Mouse (Mus musculus): Measurements from ENCODE around the gene Spata45. TPM values are rescaled to one million over a fixed set of nuclear protein-coding genes. Genes with fewer than 3 reads are reported as not detected.

Gene Spata45
- total and polyA plus RNA-seq, 2 experiments from 2014 or later: not detected

GRCm38 (mm10) chr1:191000686-191001085 lies 35.8 kb upstream of the Spata45 start:
- H3K27ac ChIP-seq (ENCODE audit: low read depth): no peak overlapping the region
- no peak overlapping the region for H3K4me3 ChIP-seq (ENCODE audit: low read depth, low read length)
- no peaks in the 10 kb centered on the region for H3K27me3 ChIP-seq (ENCODE audit: control insufficient read depth, insufficient read depth, low read length)
- ATAC-seq (ENCODE audit: insufficient read depth, low read depth) (no peak), DNase-seq (ENCODE audit: low spot score) (no peak)
- no peak overlapping the region for H3K9ac ChIP-seq (replicated peaks; ENCODE audit: low read depth, low read length)
- 39% methylated on average over 3 of the region's 3 CpGs for WGBS
- H3K4me2 ChIP-seq (ENCODE audit: low read depth, low read length): no peak overlapping the region
- H3K4me1 ChIP-seq (ENCODE audit: control insufficient read depth, insufficient read depth): peaks cover 1% of the 10 kb centered on the region; the same call in 1 of the 2 replicates
- H3K9me3 ChIP-seq (replicated peaks; ENCODE audit: control insufficient read depth, low read length): peaks cover 8% of the 10 kb centered on the region
- TF ChIP-seq CTCF (IDR thresholded peaks at IDR 0.05; ENCODE audit: low read depth) (no peak), EP300 (IDR thresholded peaks at IDR 0.05; ENCODE audit: low read depth) (no peak)
- H3K36me3 ChIP-seq (replicated peaks; ENCODE audit: control insufficient read depth, insufficient read depth, low read length): peaks cover 12% of the 10 kb centered on the region; the same call in 1 of the 2 replicates

GRCm38 (mm10) chr1:191002201-191002600 lies 34.2 kb upstream of the Spata45 start:
- DNase-seq (ENCODE audit: low spot score): no peak

GRCm38 (mm10) chr1:191008707-191009106 lies 27.7 kb upstream of the Spata45 start:
- peak; percentile 24; the same call in 1 of the 2 replicates for TF ChIP-seq CTCF (IDR thresholded peaks at IDR 0.05; ENCODE audit: low read depth)
- TF ChIP-seq EP300 (IDR thresholded peaks at IDR 0.05; ENCODE audit: low read depth): no peak
- Histone ChIP-seq H3K9ac (replicated peaks; ENCODE audit: low read depth, low read length) (no peak overlapping the region), H3K4me3 (ENCODE audit: low read depth, low read length) (no peak overlapping the region), H3K4me2 (ENCODE audit: low read depth, low read length) (no peak overlapping the region), H3K36me3 (replicated peaks; ENCODE audit: control insufficient read depth, insufficient read depth, low read length) (peaks cover 63% of the 10 kb centered on the region), H3K27me3 (ENCODE audit: control insufficient read depth, insufficient read depth, low read length) (no peaks in the 10 kb centered on the region), H3K4me1 (ENCODE audit: control insufficient read depth, insufficient read depth) (no peaks in the 10 kb centered on the region), H3K9me3 (replicated peaks; ENCODE audit: control insufficient read depth, low read length) (no peaks in the 10 kb centered on the region), H3K27ac (ENCODE audit: low read depth) (no peak overlapping the region)
- ATAC-seq (ENCODE audit: insufficient read depth, low read depth) (no peak), DNase-seq (ENCODE audit: low spot score) (no peak)
- 96% methylated on average over 5 of the region's 5 CpGs for WGBS

More at GRCm38 (mm10) chr1:191002201-191002600, 34.2 kb upstream of the Spata45 start:
- no peaks in the 10 kb centered on the region for H3K4me1 ChIP-seq (ENCODE audit: control insufficient read depth, insufficient read depth)
- H3K36me3 ChIP-seq (replicated peaks; ENCODE audit: control insufficient read depth, insufficient read depth, low read length): peaks cover 16% of the 10 kb centered on the region
- no peaks in the 10 kb centered on the region for H3K27me3 ChIP-seq (ENCODE audit: control insufficient read depth, insufficient read depth, low read length)
- no peak overlapping the region for H3K9ac ChIP-seq (replicated peaks; ENCODE audit: low read depth, low read length)
- ATAC-seq (ENCODE audit: insufficient read depth, low read depth): no peak
- TF ChIP-seq CTCF (IDR thresholded peaks at IDR 0.05; ENCODE audit: low read depth): peak; percentile 45
- no peak for TF ChIP-seq EP300 (IDR thresholded peaks at IDR 0.05; ENCODE audit: low read depth)
- H3K9me3 ChIP-seq (replicated peaks; ENCODE audit: control insufficient read depth, low read length): peaks cover 8% of the 10 kb centered on the region
- 66% methylated on average over 6 of the region's 6 CpGs for WGBS
- H3K4me3 ChIP-seq (ENCODE audit: low read depth, low read length): no peak overlapping the region
- H3K4me2 ChIP-seq (ENCODE audit: low read depth, low read length): no peak overlapping the region
- no peak overlapping the region for H3K27ac ChIP-seq (ENCODE audit: low read depth)

GRCm38 (mm10) chr1:191014271-191014670 lies 22.2 kb upstream of the Spata45 start:
- Histone ChIP-seq H3K9ac (replicated peaks; ENCODE audit: low read depth, low read length) (no peak overlapping the region), H3K4me1 (ENCODE audit: control insufficient read depth, insufficient read depth) (no peaks in the 10 kb centered on the region), H3K9me3 (replicated peaks; ENCODE audit: control insufficient read depth, low read length) (no peaks in the 10 kb centered on the region), H3K4me2 (ENCODE audit: low read depth, low read length) (no peak overlapping the region), H3K27me3 (ENCODE audit: control insufficient read depth, insufficient read depth, low read length) (no peaks in the 10 kb centered on the region), H3K36me3 (replicated peaks; ENCODE audit: control insufficient read depth, insufficient read depth, low read length) (peaks cover 45% of the 10 kb centered on the region), H3K4me3 (ENCODE audit: low read depth, low read length) (no peak overlapping the region), H3K27ac (ENCODE audit: low read depth) (no peak overlapping the region)
- no peak for DNase-seq (ENCODE audit: low spot score)
- TF ChIP-seq CTCF (IDR thresholded peaks at IDR 0.05; ENCODE audit: low read depth) (no peak), EP300 (IDR thresholded peaks at IDR 0.05; ENCODE audit: low read depth) (no peak)
- ATAC-seq (ENCODE audit: insufficient read depth, low read depth): no peak
- WGBS: 93% methylated on average over 3 of the region's 3 CpGs

GRCm38 (mm10) chr1:191019803-191020202 lies 16.6 kb upstream of the Spata45 start:
- 0 out of 2 replicates have a peak, but pooled peaks cover 6% of the 10 kb centered on the region for H3K4me1 ChIP-seq (ENCODE audit: control insufficient read depth, insufficient read depth)
- no peak for DNase-seq (ENCODE audit: low spot score)
- H3K4me2 ChIP-seq (ENCODE audit: low read depth, low read length): no peak overlapping the region
- peaks cover 25% of the 10 kb centered on the region for H3K36me3 ChIP-seq (replicated peaks; ENCODE audit: control insufficient read depth, insufficient read depth, low read length)
- ATAC-seq (ENCODE audit: insufficient read depth, low read depth): no peak
- no peak overlapping the region for H3K4me3 ChIP-seq (ENCODE audit: low read depth, low read length)
- no peak overlapping the region for H3K27ac ChIP-seq (ENCODE audit: low read depth)
- 88% methylated on average over 5 of the region's 5 CpGs for WGBS
- H3K9ac ChIP-seq (replicated peaks; ENCODE audit: low read depth, low read length): no peak overlapping the region
- H3K27me3 ChIP-seq (ENCODE audit: control insufficient read depth, insufficient read depth, low read length): no peaks in the 10 kb centered on the region
- no peaks in the 10 kb centered on the region for H3K9me3 ChIP-seq (replicated peaks; ENCODE audit: control insufficient read depth, low read length)
- TF ChIP-seq CTCF (IDR thresholded peaks at IDR 0.05; ENCODE audit: low read depth) (no peak), EP300 (IDR thresholded peaks at IDR 0.05; ENCODE audit: low read depth) (no peak)

Measured in heart, postnatal 0 days (tissue).